Mouse (Mus musculus): ENCODE measurements around the gene Cish. TPM values are rescaled to one million over a fixed set of nuclear protein-coding genes. Genes with fewer than 3 reads are reported as not detected.

The Cish gene
- polyA plus RNA-seq, 1 experiment from 2014 or later, result 6.6 TPM

DNA sequence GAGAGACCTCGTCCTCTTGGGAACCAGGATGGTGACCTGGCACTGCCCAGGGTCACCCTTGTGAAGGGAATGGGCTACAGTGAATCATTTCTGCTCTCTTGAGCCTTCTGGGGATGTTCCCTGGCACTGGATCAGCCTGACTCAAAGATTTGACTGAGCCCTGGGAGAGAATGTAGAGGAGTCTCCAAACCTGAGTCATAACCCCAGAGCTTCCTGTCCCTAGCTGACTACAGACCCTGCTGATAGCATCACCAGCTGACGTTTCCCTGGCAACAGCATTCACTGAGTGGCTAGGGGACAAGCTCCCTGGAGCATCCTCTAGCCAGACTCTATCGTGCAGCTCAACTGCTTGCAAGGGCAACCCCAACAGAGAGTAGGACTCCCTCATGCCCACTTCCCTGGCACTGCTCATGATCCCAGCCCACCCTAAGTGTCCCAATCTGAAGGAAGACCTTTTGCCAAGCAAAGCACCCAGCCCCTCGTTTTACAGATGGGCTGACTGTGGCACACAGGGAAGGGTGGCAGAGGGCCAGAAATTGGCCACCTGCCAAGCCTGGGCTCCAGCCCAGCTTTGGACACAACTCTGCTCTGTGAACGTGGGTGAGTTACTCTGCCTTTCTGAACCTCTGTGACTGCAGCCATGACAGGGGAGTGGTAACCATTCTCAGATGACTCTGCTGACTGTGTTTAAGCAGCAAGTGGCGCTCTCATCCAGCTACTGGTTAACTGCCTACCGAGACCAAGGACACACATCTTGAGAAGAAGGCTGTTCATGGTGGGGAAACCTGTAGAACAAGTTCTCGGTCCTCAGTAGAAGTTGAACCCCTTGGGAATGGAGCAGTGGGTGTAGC, 17.1 kb upstream of the Cish start:
- H3K9me3 ChIP-seq, result no peaks in the 10 kb centered on the region
- no peak for ATAC-seq (ENCODE audit: low FRiP score, low read depth)
- no peak overlapping the region for H3K9ac ChIP-seq
- no peak overlapping the region for H3K4me3 ChIP-seq
- no peak overlapping the region for H3K4me2 ChIP-seq (replicated peaks)
- WGBS, result 63% methylated on average over 8 of the region's 8 CpGs
- H3K27me3 ChIP-seq (replicated peaks), result no peaks in the 10 kb centered on the region
- H3K4me1 ChIP-seq, result peaks cover 13% of the 10 kb centered on the region
- H3K36me3 ChIP-seq, result no peaks in the 10 kb centered on the region
- no peak overlapping the region for H3K27ac ChIP-seq

DNA sequence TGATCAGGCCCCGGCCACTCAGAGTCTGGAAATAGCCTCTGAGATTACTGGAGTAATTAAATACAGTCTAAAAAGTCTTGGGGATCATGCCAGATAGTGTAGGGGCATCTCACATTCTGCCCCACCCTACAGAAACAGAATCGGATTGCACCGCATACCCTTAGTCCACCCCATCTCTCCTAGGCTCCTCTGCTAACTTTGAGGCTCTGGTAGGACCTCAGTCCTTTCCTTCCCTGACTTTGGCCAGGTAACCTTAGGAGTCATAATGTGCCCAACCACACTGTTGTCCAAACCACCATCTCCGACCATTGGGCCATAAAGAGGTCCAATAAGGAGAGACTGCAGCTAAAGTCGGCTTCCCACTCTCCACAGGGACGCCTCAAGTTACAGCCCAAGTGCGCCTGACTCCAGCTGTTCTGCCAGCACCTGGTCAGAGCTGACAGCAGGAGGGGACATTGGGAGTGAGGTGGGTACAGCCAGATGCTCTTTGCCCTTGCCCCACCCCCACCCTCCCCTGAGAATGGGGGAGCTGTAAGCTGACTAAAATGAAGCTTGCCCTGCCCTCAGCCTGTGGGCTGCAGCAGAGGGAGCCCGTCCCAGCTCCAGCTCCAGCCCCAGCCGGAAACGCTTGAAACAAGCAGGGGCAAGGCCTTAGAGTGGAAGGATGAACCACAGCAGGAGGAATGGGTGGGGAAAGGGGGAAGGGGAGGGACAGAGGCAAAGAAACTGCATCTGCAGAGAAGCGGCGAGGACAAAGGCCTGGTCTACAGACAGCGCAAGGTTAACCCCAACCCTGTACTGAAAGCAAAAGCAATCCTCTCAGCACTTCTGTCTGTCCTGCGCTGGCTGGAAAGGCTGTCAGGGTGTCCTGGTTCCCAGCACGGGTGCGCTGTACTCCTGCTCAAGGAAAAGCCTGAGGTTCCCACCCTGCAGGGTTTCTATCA, 16.2 kb upstream of the Cish start:
- no peak overlapping the region for H3K4me3 ChIP-seq
- no peaks in the 10 kb centered on the region for H3K9me3 ChIP-seq
- H3K4me1 ChIP-seq, result peaks cover 13% of the 10 kb centered on the region
- no peaks in the 10 kb centered on the region for H3K36me3 ChIP-seq
- ATAC-seq (ENCODE audit: low FRiP score, low read depth), result no peak
- H3K4me2 ChIP-seq (replicated peaks), result peak overlapping the region; percentile 36
- 23% methylated on average over 16 of the region's 16 CpGs for WGBS
- peak overlapping the region; percentile 1; the same call in 1 of the 2 replicates for H3K9ac ChIP-seq
- no peak overlapping the region for H3K27ac ChIP-seq
- H3K27me3 ChIP-seq (replicated peaks), result no peaks in the 10 kb centered on the region

DNA sequence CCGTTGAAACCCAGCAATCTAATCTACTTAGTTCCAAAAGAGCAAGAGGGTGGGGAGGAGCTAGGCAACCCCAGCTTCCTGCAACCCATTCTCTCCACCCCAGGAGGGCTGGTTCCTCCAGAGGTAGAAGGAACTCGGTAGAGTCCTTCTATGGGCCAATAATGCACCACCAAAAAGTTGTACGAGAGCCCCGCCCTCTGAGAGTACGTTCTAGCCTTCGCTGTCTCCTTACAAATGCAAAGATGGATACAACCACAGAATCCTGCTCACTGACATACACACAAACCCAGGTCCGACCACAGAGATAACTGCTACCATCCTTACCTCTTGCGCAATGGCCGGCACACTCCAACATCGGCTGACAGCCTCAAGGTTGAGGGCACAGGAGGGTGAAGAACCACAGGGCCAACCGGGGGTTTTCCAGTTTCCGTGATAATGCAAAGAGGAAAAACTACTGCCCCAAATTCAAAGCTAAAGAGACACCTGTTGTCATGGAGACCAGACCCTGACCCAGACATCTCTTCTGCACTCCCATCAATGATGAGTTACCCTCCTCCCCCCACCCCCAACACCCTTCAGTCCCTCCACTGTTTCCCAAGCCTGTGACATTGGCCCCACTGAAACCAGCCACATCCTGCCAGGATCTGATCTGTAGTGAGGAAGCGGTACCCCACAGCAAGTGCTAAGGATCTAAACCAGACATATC, 15.4 kb upstream of the Cish start:
- Histone ChIP-seq H3K9me3 (no peaks in the 10 kb centered on the region), H3K27ac (no peak overlapping the region), H3K4me3 (no peak overlapping the region), H3K9ac (no peak overlapping the region), H3K4me1 (peaks cover 13% of the 10 kb centered on the region), H3K27me3 (replicated peaks) (no peaks in the 10 kb centered on the region), H3K4me2 (replicated peaks) (peak overlapping the region; percentile 36), H3K36me3 (no peaks in the 10 kb centered on the region)
- WGBS, result 48% methylated on average over 13 of the region's 13 CpGs
- ATAC-seq (ENCODE audit: low FRiP score, low read depth), result no peak

DNA sequence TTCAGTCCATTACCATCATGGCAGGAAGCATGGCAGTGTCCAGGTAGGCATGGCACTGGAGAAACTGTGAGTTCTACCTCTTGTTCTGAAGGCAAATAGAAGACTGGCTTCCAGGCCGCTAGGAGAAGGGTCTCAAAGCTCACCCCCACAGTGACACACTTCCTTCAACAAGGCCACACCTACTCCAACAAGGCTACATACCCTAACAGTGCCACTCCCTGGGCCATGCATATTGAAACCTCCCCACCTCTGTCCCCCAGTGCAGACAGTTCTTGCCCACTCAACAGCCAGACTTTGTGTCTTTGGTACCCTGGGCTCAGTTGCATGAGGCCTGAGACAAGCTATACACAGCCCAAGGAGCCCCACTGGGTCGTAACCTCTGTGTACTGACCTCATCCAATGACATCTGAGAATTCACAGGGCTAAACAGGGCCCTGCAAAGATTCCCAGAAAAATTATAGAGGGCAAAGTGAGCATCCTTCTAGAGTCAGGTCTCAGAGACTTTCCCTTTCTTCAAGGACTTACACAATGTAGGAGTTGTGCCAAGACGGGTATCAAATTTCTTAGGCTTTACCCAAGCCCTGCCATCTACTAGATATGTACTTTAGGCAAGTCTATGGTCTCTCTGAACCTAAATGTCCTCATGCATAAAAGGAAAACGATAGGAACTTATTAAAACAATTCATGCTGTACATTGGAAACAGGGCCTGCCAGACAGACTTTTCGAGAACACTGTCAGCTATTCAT, 14.4 kb upstream of the Cish start:
- no peaks in the 10 kb centered on the region for H3K36me3 ChIP-seq
- H3K4me3 ChIP-seq, result no peak overlapping the region
- ATAC-seq (ENCODE audit: low FRiP score, low read depth), result no peak
- no peak overlapping the region for H3K4me2 ChIP-seq (replicated peaks)
- no peaks in the 10 kb centered on the region for H3K9me3 ChIP-seq
- H3K9ac ChIP-seq, result no peak overlapping the region
- H3K27ac ChIP-seq, result no peak overlapping the region
- peaks cover 13% of the 10 kb centered on the region for H3K4me1 ChIP-seq
- no peaks in the 10 kb centered on the region for H3K27me3 ChIP-seq (replicated peaks)
- WGBS, result 87% methylated on average over 5 of the region's 5 CpGs

DNA sequence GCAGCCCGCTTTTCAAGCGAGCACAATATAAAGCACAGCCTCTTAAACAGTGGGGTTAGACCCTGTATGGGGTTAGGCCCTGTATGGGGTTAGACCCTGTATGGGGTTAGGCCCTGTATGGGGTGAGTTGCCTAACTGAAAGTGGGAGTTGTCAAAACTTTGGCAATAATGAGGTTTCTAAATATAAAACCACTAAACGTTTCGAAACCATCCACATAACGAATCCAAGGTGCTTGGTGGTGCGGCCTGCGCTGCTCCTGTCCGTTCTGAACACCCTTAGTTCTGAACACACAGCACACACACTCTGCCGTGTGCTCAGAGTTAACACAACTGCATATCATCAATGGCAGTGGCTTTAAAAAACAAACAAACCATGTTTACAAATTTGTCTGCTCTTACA, 12.9 kb upstream of the Cish start:
- H3K9ac ChIP-seq, result no peak overlapping the region
- no peaks in the 10 kb centered on the region for H3K27me3 ChIP-seq (replicated peaks)
- H3K4me1 ChIP-seq, result peaks cover 13% of the 10 kb centered on the region
- no peaks in the 10 kb centered on the region for H3K36me3 ChIP-seq
- H3K9me3 ChIP-seq, result no peaks in the 10 kb centered on the region
- ATAC-seq (ENCODE audit: low FRiP score, low read depth), result no peak
- WGBS, result 95% methylated on average over 9 of the region's 9 CpGs
- H3K4me2 ChIP-seq (replicated peaks), result no peak overlapping the region
- no peak overlapping the region for H3K4me3 ChIP-seq
- H3K27ac ChIP-seq, result no peak overlapping the region

DNA sequence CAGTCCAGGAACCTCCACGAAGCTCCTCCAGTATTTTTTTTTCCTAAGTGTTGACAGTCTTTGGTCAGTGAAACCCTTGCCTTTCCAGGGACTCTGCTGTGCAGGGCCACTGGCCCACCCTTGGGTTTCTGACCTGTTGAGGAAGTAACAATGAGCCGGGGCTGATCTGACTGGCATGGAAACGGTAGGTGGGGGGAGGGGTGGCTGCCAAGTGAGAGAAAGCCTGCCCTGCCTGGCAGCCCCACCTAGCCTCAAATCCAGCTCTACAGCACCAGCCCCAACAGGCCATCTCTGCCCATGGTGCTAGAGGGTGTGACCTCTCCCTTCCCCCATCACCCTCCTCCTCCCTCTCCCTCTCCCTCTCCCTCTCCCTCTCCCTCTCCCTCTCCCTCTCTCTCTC, 10.8 kb upstream of the Cish start:
- peaks cover 13% of the 10 kb centered on the region for H3K4me1 ChIP-seq
- no peak overlapping the region for H3K4me3 ChIP-seq
- H3K4me2 ChIP-seq (replicated peaks), result no peak overlapping the region
- peaks cover 10% of the 10 kb centered on the region for H3K27me3 ChIP-seq (replicated peaks)
- H3K9ac ChIP-seq, result no peak overlapping the region
- no peak overlapping the region for H3K27ac ChIP-seq
- WGBS, result 22% methylated on average over 3 of the region's 3 CpGs
- no peaks in the 10 kb centered on the region for H3K9me3 ChIP-seq
- H3K36me3 ChIP-seq, result no peaks in the 10 kb centered on the region
- no peak for ATAC-seq (ENCODE audit: low FRiP score, low read depth)

DNA sequence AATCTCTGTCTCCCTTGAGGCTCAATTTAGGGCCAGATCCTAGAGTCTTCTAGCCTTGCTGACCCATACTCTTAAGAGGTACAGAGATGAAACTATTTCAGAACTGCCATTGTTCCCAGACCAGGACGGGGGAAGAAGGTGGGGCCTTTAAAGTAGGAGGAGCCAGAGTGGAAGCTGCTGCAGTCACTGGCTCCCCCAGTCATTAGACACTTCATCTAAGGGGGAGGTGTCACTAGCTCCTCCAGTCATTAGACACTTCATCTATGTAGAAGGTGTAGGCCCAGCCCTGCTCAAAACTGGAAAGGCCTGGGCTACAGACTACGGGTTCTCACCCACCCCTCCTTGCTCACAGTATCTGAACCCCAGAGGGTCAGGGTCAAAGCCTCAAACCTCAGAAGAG, 8.5 kb upstream of the Cish start:
- WGBS, result 71% methylated on average over 2 of the region's 2 CpGs
- Histone ChIP-seq H3K4me2 (replicated peaks) (no peak overlapping the region), H3K9ac (no peak overlapping the region), H3K27ac (no peak overlapping the region), H3K4me3 (no peak overlapping the region), H3K36me3 (no peaks in the 10 kb centered on the region), H3K9me3 (no peaks in the 10 kb centered on the region), H3K27me3 (replicated peaks) (peaks cover 10% of the 10 kb centered on the region), H3K4me1 (peaks cover 11% of the 10 kb centered on the region)
- ATAC-seq (ENCODE audit: low FRiP score, low read depth), result no peak

DNA sequence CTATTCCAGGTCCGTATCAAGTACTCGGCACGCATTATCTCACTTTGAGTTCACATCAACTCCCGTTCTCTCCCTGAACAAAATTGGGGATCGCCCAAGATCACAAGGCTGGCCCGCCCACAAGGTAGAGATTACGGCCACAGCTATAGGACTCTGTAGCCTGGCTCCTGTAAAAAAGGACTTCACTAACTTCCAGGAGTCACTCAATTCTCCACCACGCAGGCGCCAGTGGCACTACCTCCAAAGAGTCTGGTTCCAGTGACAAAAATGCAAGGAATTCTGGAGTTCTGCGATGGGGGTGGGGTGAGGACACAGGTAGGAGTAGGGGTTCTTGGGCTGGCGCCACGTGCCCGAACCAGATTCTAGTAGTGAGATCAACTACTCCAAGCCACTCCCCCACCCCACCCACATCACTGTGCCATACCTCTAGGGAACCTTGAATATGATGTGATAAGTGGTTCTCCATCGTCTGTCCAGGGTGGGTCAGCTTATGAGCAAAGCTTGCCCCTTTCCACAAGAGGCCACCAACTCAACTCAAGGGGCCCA, 7.6 kb upstream of the Cish start:
- Histone ChIP-seq H3K36me3 (no peaks in the 10 kb centered on the region), H3K4me3 (no peak overlapping the region), H3K4me2 (replicated peaks) (no peak overlapping the region), H3K27me3 (replicated peaks) (peaks cover 15% of the 10 kb centered on the region), H3K9ac (no peak overlapping the region), H3K4me1 (peaks cover 11% of the 10 kb centered on the region), H3K27ac (no peak overlapping the region), H3K9me3 (no peaks in the 10 kb centered on the region)
- no peak for ATAC-seq (ENCODE audit: low FRiP score, low read depth)
- WGBS, result 93% methylated on average over 14 of the region's 14 CpGs

DNA sequence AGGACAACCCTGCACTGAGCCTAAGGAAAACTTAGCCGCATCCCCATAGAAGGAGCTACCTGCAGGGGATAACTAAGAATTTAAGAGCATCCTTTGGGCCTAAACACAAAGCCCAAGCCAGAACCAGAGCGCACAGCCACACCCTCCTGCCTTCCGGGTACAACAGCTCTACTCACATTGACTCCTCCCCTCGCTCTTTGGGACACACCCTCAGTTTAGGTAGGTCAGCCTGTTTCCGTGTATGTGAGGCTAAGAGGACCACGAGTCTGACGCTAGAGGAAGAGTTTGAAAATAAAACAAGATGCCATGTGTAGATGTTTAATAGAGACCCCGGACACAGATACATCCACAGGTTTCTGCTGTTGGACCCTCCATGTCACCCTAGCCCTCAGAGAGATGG, 7.1 kb upstream of the Cish start:
- 25% methylated on average over 8 of the region's 8 CpGs for WGBS
- no peak for ATAC-seq (ENCODE audit: low FRiP score, low read depth)
- H3K4me1 ChIP-seq, result peaks cover 11% of the 10 kb centered on the region

DNA sequence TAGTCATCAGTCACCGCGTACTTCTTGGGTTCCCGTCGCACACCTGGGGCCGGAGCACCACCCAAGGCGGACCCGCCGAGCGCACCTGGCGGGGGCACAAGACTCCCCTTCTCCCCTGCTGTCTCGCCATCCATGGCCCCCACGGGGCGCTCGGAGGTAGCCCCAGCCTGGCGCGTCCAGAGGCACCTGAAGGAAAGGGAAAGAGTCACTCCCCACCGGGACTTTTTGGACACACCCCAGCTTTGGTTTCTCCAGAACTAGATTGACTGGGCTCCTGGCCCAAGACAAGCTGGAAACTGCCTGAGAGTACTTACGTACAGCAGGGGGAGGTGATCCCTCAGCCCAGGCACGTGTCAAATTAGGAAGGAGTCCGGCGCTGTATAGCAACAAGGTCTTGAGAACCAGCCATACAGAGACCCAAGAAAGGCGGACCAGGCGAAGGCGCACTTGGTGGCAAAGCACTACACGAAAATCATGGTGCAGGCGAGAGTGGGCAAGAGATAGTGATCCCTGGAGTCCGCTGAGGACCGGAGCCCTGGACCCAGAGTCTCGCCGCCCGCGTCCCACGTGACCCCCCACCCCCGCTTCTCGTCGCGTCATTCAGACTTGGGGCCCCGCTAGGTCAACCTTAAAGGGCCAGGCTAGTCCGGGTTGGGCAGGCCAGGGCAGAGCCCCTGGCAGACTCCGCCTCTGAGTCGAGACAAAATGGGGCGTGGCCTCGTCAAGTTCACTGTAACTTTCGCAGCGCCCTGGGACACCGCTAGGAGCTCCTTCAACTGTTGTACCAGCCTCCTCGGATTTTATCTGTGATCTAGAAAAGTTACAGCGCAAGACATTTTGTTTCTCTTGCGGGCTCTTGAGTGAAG, 6.4 kb upstream of the Cish start, which contains the start of gene Mapkapk3:
Mapkapk3 (minus strand) TSS at position 667 of the 866 bp plus-strand sequence.
- 2% methylated on average over 49 of the region's 49 CpGs for WGBS
- peaks cover 11% of the 10 kb centered on the region for H3K4me1 ChIP-seq
- H3K27me3 ChIP-seq (replicated peaks), result peaks cover 15% of the 10 kb centered on the region
- peak within 1 kb of the TSS; percentile 43 for H3K4me3 ChIP-seq
- H3K9ac ChIP-seq, result 0 out of 2 replicates have a peak within 1 kb of the TSS, but pooled peaks have one; percentile 35
- ATAC-seq (ENCODE audit: low FRiP score, low read depth), result peak; percentile 61
- H3K27ac ChIP-seq, result no peak within 1 kb of the TSS
- no peaks in the 10 kb centered on the region for H3K36me3 ChIP-seq
- peak within 1 kb of the TSS; percentile 76 for H3K4me2 ChIP-seq (replicated peaks)
- no peaks in the 10 kb centered on the region for H3K9me3 ChIP-seq

More for the DNA sequence above, 7.1 kb upstream of the Cish start:
- H3K9ac ChIP-seq, result 0 out of 2 replicates have a peak overlapping the region, but pooled peaks have one; percentile 35
- no peak overlapping the region for H3K27ac ChIP-seq
- peak overlapping the region; percentile 76 for H3K4me2 ChIP-seq (replicated peaks)
- H3K36me3 ChIP-seq, result no peaks in the 10 kb centered on the region
- H3K27me3 ChIP-seq (replicated peaks), result peaks cover 15% of the 10 kb centered on the region
- peak overlapping the region; percentile 43 for H3K4me3 ChIP-seq
- no peaks in the 10 kb centered on the region for H3K9me3 ChIP-seq
